Mouse (Mus musculus) urinary bladder, postnatal 36 days (tissue): ENCODE results near the gene Sppl2b.

Experiments used
- DNase-seq, 2 experiments: peaks; one replicate each; pipeline ENCODE4 v3.0.0; 2022; ENCODE audit warnings: low spot score in 2 of 2, mixed read lengths in 1 of 2

Gene Sppl2b

DNA sequence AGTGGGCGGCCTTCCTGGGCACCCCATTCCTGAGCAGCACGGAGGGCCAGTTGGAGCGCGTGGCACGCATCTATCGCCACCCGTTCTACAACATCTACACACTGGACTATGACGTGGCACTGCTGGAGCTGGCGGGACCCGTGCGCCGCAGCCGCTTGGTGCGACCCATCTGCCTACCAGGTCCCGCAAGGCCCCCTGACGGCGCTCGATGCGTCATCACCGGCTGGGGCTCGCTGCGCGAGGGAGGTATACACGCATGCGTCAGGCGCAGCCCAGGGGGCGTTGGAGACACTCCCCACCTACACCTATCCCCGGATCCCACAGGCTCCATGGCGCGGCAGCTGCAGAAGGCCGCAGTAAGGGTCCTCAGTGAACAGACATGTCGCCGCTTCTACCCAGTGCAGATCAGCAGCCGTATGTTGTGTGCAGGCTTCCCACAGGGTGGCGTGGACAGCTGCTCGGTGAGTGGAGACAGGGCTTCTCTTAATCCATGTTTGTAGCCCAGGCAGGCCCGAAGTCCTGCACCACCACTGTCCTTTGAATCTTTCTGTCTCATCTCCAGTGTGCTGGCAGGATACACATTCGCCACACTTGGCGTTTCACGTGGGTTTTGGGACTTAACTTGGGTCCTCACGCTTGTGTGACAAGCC, 42.9 kb downstream of the Sppl2b start:
- no peak for DNase-seq

DNA sequence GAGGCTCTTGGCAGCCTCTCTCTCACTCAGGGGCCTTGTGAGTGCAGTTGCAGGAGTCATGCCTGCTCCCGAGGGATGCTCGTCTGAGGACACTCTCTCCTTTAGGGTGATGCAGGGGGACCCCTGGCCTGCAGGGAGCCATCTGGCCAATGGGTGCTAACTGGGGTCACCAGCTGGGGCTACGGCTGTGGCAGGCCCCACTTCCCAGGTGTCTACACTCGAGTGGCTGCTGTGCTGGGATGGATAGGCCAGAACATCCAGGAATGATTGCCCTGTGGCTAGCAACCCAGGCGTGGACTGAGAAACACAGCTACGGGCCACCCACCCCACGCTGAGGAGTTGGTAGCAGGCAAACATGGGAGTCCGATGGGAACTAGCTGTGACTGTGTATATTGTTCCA, 44.0 kb downstream of the Sppl2b start:
- no peak for DNase-seq

DNA sequence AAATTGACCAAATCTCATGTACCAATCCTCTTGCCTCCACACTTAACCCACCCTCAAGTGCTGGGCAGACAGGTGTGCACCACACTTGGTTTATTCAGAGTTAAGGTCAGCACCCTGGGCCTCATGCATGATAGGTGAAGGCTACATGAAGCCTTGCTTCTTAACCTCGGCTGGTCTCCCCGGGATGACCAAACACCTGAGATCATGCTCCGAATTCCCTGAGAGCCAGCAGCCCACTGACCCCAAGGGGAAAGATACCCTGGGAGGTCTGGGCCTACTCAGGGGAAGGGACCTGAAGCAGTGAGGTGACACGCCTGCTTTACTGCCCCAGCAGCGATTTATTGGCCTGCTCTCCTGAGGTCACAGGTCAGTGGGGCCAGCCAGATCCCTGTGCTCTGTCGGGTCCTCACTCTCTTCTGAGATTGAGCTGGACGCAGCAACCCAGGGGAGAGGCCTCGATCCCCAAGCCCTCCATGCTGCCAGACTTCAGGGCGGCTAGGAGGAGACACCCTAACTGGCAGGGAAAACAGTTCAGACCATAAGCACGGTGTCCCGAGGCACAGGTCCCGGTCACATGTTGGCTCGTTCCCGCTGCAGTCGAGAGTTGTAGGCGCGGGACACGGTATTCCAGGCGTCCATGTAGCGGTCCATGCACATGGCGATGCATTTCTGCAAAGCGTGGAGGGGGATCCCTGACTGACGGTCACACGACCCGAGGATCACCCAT, 44.7 kb downstream of the Sppl2b start:
- no peak for DNase-seq

DNA sequence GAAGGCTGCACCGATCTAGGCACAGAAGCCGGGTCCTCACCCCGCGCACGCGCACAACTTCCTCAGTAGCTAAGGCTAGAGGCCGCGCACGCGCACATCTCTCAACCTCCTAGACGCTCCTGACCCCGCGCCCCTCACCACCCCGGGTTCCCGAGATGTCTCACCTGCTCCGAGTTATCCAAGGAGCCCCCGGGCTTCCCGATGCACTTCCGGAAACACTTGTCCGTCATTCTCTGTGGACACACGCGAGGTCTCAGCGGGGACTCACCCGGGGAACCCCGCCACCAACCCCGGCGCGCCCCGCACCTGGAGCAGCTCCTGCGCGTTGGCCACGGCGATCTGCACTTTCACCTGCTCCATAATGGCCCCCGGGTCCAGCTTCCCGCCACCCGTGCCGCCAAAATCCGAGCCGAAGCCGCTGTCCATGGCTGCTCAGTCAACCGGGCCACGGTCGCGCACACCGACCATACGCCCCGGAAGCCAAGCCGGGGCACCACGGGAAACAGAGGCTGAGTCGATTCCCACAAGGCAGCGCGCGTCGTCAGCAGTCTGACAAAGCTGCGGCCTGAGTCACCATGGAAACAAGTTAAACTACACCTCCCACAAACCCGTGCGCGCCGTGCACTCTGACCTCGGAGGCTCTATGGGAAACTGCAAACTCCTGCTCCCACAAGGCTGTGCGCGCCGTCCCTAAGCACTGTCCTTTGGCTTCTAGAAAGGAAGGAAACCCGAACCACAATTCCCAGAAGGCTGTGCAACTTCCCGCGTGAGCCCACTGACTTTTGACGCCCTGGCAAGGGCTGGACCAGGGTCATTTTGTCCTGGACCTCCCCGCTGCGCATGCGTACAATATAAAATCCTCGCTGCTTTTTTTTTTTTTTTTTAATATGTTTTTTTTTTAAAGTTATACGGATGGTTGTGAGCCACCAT, 45.5 kb downstream of the Sppl2b start, which contains the start of gene Timm13:
TSS of gene Timm13 (minus strand) at position 652 of the 930 bp plus-strand sequence.
- peak; percentile 94 to 98 for DNase-seq

DNA sequence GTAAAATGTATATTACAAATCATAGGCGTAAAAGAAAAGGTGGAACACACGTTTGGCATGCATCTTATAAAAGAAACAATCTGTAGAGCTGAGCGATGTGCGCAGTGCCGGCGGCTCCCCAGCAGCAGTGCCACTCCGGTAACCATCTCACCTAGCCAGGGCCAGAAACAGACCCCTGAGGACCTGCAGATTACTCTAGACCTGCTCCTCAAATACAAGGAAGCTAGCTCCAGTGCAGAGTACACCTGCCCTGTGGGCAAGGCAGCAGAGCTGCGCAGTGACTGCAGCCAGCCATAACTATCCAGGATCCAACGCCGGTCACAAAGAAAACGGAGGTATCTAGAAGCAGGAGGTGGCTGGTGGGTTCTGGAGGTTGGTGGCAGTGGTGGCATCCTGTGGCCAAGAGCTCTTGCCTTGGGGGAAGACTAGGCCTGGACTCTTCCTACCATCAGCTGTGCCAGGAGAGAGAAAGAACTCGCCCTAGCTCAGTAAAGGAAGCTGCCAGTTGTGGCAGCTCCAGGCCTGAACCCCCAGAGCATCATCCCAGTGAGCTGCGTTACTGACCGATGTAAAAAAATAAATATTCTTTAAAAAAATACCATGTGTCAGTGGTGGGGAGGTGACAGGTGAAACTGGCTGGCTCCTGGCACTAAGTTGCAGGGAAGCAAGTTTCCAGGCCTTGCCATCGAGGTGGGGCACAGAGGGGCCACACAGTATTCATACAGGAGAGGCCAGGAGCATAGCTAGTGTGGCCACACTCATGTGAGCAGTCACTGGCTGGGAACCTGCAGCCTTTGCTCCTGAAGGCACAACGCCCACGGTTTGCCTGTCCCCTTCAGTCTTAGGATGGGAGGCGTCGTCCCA, 46.6 kb downstream of the Sppl2b start:
- no peak for DNase-seq

- no peak for DNase-seq
Observed at GRCm38 (mm10) chr10:80902273-80902940, 47.3 kb downstream of the Sppl2b start.

DNA sequence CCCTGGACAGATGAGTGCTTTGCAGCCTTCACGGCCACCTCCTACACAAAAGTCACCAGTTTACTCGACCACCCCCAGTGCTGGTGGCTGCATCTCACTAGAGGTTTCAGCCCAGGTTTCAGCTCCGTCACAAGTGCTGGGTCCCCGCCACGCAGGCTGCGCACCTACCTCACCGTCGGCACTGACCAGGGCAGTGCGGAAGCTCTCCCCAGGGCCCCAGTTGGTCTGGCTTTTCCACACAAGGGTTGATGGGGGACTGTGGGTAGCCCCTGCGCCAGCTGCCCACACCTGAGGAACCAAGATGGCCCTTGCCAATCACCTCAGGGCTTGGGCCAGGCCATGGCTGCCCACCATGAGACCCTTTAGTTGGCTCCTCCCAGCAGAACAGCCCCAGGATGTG, 48.2 kb downstream of the Sppl2b start:
- DNase-seq = no peak

DNA sequence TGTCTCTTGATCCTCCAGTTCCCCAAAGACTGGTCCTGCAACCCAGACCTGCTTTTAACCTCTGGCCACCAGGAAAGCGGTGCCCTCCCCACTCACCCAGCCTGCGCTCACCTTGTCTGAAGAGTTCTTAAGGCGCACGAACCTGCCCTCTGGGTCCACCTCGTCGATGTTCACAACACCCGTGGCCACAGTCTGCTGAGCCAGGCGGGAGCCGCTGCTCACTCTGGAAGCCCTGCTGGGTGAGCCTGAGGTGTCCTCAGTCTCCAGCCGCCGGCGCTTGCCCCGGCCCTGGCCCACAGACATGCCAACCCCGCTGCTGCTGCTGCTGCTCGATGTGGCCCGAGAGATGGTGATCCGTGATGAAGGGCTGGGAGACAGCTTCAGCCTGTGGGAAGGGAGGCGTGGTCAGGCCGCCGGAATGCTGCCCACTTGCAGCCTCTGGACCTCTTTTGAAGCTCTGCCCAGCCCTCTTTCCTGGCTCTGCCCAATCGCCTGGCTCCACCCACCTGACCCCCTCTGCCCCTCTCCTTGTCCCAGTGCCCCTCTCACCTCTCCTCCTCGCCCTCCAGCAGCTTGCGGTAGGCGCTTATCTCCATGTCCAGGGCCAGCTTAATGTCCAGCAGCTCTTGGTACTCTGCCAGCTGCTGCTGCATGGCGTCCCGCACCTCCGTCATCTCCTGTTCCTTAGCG, 49.1 kb downstream of the Sppl2b start:
- no peak for DNase-seq

DNA sequence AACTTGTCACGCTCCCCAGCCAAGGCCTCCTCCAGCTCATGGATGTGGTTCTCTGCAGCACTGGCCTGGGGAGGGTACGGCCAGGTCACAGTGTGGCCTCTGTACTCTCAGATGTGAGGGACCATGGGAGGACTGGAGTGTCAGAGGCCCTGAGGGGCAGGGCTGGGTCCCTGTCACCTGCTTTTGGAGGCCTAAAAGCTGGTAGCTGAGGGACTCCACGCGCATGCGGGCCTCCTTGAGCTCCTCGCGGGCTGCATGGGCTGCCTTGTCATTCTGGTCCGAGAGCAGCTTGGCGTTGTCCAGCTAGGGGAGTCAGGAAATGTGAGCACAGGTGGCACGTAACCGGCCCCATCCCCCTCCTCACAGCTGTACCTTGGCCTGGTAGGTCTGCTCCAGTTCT, 49.6 kb downstream of the Sppl2b start:
- no peak for DNase-seq

DNA sequence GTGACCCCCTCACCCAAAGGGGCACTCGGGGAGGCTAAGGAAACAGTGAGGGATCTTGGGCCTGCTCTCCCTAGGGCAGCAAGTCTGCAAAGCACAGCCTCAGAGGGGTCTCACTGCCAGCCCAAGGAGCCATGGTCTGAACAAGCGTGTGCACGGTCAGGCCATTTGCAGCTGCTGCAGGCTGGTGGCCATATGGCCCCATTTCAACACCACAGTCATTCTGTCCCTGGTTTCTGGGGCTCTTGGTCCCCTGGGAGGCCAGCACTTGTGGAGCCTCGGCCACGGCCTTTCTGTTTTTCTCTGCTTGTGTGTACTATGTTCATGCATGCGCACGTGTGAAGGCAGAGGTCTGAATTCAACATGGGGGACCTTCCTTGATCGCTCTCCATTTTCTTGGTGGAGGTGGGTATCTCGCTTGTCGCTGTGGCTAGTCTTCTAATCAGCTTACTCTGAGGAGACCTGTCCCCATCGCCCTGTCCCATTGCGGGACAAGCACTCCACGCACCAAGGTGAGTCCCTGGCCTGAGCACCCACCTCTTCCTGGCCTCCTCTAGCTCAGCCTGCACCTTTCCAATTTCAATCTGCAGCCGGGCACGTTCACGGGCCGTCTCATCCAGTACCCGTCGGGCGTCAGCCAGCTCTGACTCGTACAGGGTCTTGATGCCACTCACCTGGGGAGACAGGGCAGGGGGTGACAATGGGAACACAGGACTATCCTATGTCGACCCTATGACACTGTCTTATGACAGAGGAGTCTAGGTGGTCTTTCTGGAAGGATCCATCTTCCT, 54.5 kb downstream of the Sppl2b start:
- no peak for DNase-seq

DNA sequence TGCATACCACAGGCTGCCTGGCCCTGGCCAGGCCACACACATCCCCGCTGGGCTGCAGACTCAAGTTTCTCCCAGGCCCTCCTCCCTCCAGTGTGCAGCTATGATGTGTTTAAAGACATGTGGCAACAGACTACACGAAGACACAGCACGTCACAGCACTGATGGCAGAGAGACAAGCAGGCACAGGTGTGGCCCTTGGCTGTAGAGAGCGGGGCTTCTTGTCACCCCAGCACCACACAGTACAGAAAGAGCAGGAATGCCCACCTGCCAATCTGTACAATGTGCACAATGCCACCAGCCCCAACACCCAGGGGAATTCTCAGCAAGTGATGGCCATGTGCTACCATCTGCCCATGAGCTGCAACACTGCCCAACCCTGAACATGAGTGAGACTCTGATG, 56.3 kb downstream of the Sppl2b start:
- DNase-seq = no peak

GRCm38 (mm10) chr10:80911891-80912290, 56.8 kb downstream of the Sppl2b start:
- no peak for DNase-seq

DNA sequence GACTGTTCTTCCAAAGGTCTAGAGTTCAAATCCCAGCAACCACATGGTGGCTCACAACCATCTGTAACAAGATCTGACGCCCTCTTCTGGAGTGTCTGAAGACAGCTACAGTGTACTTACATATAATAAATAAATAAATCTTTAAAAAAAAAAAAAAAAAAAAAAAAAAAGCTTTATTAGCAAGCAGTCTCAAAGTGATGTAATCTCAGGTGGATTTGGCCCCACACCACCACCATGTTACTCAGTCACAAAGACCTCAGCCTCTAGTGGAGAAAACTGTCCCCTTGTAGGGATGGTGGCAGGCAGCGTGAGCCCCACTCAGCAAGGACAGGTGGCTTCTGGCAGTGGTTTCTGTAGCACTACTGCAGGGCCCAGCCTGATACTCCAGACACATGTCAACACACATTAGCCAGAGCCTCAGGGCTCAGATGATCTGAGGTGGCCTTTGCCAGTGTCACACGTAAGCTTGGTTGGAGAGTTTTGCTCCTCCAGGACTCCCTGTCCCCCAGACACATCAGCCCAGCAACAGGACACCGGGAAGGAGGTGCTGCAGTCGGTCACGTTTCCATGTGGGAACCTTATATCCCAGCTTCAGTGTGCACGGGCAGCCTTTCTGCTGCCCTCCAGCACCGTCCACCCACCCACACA, 58.4 kb downstream of the Sppl2b start:
- no peak for DNase-seq

DNA sequence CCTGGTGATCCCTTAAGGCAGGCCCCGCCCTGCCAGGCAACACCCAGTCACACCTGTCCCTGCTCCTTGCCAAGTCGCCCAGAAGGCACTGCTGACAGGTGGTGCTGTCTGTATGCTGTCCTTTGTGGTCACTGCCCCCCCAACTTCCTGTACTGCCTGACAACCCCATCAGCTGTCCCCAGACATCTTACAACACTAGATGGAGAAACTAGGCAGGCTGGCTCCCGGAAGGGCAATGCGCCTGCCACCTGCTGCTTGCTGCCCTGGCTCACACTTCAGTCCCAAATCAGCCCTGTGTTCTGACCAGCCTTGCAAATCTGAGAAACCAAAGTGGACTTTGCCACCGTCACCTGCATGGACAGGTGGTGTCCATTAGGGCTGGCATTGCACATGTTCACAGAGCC, 59.2 kb downstream of the Sppl2b start:
- no peak for DNase-seq

- DNase-seq = no peak
Observed at GRCm38 (mm10) chr10:80915260-80915659, 60.2 kb downstream of the Sppl2b start.

DNA sequence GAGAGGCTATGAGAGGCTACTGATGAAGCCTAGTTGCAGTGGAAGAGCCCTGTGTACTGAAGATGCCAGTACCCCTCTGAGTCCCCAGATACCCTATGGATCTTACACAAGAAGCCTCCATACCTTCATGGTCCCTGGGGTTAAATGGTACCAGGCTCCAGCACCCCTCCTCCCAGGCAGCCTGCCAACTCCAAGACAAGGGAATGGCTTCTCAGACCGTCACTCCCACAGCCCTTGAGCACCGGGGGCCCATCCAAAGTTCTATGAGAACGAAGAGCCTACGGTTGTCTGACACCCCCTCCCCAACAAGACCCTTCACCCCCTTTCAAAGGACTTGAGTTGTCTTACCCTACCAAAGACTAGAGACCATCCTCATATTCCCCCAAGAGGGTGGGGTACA, 60.7 kb downstream of the Sppl2b start:
- no peak for DNase-seq

DNA sequence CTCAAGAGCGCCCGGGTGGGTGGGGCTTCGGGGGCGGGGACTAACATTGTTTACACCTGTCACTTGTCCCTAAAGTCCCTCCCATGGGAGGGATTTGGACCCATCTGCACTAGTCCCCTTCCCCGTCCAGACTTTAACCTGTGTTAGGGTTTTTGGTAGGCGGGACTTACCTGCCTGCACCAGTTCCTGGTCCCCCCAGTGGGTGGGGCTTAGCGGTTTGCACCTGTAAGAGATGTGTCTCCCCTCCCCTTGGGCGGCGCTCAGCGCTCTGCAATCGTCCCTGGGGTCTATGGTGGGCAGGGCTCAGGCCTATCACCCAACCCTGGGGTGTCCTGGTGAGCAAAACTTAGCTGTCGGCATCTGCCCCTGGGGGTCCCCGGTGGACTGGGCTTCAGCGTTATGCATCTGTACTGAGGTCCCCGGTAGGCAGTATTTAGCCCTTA, 62.3 kb downstream of the Sppl2b start:
- DNase-seq = no peak

DNA sequence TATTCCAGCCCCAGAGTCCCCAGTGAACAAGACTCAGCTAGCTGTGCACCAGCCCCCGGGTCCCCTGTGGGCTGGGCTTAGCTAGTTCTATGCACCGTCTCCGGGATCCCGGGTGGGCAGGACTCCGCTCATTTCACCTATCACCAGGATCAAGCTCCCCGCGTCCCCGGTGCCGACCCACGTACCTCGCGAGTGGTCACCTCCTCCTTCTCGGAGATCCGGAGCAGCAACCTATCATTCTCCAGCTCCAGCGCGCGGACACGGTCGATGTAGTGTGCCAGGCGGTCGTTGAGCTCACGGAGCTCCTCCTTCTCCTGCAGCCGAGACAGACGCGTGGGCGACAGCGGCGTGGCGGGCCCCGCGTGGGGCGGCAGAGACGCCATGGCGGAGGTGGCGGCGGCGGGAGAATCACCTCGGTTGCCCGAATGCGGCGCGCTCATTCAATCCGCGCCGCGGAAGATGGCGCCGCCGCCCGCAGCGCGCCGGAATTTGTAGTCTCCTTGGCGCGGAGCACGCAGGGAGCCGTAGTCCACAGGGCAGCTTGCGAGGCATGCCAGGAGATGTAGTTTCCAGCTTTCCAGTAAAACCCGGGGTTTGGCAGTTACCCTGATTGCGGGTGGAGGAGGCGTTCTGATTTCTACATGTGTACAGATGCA, 62.8 kb downstream of the Sppl2b start, which contains the start of gene Lmnb2:
TSS of gene Lmnb2 (minus strand) at position 467 of the 656 bp plus-strand sequence.
- DNase-seq = peak; percentile 54 to 69
